Mouse (Mus musculus) bone marrow macrophage, adult 2 months (primary cell): ENCODE data around the gene Kif5a.

Source experiments
- CTCF ChIP-seq: IDR thresholded peaks from 2 replicates; pipeline ENCODE4 v1.5.1; 2012; ENCODE audit warnings: low read depth, mild to moderate bottlenecking, low read length, moderate library complexity
- POLR2A ChIP-seq: IDR thresholded peaks from 2 replicates; pipeline ENCODE4 v1.6.1; 2012; ENCODE audit warnings: mild to moderate bottlenecking, low read depth, low read length, borderline replicate concordance

GRCm38 (mm10) chr10:127282620-127283215 is 19.6 kb upstream of the Kif5a start:
- TF ChIP-seq CTCF (no peak), POLR2A (no peak)
